Mouse (Mus musculus): ENCODE measurements around the gene Vmn1r212. TPM values are rescaled to one million over a fixed set of nuclear protein-coding genes. Genes with fewer than 3 reads are reported as not detected.
"Not testable (repeated sequence)": the region's sequence is repeated elsewhere in the genome, so short reads cannot be mapped to it uniquely, and the experiment has no call there.

Vmn1r212 gene
- total RNA-seq (2021), result not detected
- long read RNA-seq, experiment 1, result 0 reads
- long read RNA-seq, experiment 2, result 0 reads

GRCm38 (mm10) chr13:22884105-22884504 is at the start of gene Vmn1r212:
Gene Vmn1r212 (minus strand): TSS chr13:22884205.
- intact Hi-C loops (cut with DNase I), result no loop called here
- DNase-seq (ENCODE audit: low spot score in 2 of 2), result no peak

GRCm38 (mm10) chr13:22879257-22879656 is 4.7 kb downstream of the Vmn1r212 start:
- no peak for DNase-seq (ENCODE audit: low spot score in 2 of 2)
- intact Hi-C loops (cut with DNase I), result no loop called here

GRCm38 (mm10) chr13:22857461-22857860 is 26.5 kb downstream of the Vmn1r212 start, which contains the start of gene Vmn1r211:
Gene Vmn1r211 (minus strand): TSS chr13:22857561.
- no peak for DNase-seq (ENCODE audit: low spot score in 2 of 2)
- intact Hi-C loops (cut with DNase I), result no loop called here

DNA sequence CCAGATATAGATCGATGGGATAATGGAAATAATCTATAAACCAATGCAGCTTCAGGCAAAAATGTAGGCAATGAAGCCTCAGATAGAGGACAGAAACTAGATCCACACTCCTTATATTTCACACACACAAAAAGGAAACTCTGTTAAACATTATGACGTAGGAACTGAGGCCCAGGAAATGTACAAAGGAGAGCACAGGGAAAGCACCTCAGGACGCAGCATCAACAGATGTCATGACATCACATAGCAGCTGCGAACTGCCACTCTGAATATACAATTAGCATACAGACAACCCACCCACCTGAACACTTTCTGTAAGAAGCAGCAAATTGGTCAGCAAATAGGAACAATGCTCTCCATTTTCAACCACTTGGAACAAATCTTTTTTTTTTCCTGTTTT is 29.2 kb downstream of the Vmn1r212 start:
- no peak for DNase-seq (ENCODE audit: low spot score in 2 of 2)
- intact Hi-C loops (cut with DNase I), result no loop called here

DNA sequence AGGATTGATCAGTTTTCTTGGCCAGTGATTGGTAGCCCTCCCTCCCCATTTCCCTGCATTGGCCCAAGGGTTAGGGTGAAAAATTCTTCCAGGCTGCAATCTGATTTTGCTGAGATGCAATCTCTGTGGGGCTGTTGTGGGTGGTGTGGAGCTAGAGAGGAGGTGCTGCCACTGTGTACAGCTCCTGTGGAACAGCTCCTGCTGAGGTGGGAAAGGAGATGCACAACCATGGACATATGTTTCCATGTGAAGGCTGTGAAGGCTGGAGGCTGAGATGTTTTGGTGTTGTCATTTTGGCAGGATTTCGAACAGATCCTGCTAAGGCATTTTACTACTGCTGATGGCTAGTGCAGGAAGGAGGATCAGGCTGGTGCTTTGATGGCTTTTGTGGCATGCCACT is 37.2 kb downstream of the Vmn1r212 start:
- intact Hi-C loops (cut with DNase I), result no loop called here
- DNase-seq (ENCODE audit: low spot score in 2 of 2), result no peak

DNA sequence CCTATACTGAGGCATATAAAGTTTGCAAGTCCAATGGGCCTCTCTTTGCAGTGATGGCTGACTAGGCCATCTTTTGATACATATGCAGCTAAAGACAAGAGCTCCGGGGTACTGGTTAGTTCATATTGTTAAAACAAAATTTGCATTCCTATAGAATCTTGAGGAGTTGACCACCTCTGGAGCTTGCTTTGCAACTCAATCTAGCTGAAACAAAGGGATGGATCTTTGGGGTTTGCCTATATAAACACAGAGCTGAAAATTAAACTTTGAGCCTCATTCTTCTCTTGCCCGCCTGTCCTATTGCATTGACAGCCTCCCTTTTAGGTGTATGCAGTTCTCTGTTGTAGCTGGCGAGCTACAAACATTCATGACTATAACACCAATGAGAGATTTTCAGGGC is 39.7 kb downstream of the Vmn1r212 start:
- DNase-seq (ENCODE audit: low spot score in 2 of 2); intact Hi-C loops (cut with DNase I): not testable (repeated sequence)

Other genes starting within 250 kb of the Vmn1r212 start
- under 1 TPM; 0.11 to 0.15 TPM for gene Vmn1r207-ps, start 154.6 kb downstream of the Vmn1r212 start, total RNA-seq (2021)
- not detected for gene Vmn1r208, start 106.8 kb downstream of the Vmn1r212 start, total RNA-seq (2021)
- under 1 TPM in 1 of 2 experiments, not detected in 1; 0.04 TPM for gene Vmn1r209, start 74.5 kb downstream of the Vmn1r212 start, total RNA-seq (2021)
- gene Vmn1r210, start 52.9 kb downstream of the Vmn1r212 start, total RNA-seq (2021), result not detected
- gene Vmn1r211, start 26.6 kb downstream of the Vmn1r212 start, total RNA-seq (2021), result not detected
- gene Vmn1r213, start 123.5 kb upstream of the Vmn1r212 start, total RNA-seq (2021), result not detected
- not detected for gene Vmn1r214, start 146.2 kb upstream of the Vmn1r212 start, total RNA-seq (2021)
- gene Vmn1r215, start 183.8 kb upstream of the Vmn1r212 start, total RNA-seq (2021), result not detected
- not detected for gene Vmn1r217, start 234.0 kb upstream of the Vmn1r212 start, total RNA-seq (2021)
- gene Vmn1r218, start 248.9 kb upstream of the Vmn1r212 start, total RNA-seq (2021), result not detected

Data from left cerebral cortex, postnatal 14 days (tissue).